Mouse (Mus musculus): ENCODE measurements around the gene Car5b. TPM values are rescaled to one million over a fixed set of nuclear protein-coding genes. Genes with fewer than 3 reads are reported as not detected.

The Car5b gene
- polyA plus RNA-seq, 1 experiment from 2014 or later = 0.12 TPM

GRCm38 (mm10) chrX:164035401-164035800, 7.6 kb upstream of the Car5b start:
- WGBS = 86% methylated on average over 2 of the region's 2 CpGs
- no peaks in the 10 kb centered on the region for H3K27me3 ChIP-seq (replicated peaks)
- no peaks in the 10 kb centered on the region for H3K4me1 ChIP-seq
- H3K9me3 ChIP-seq = no peaks in the 10 kb centered on the region
- no peak for ATAC-seq (ENCODE audit: extremely low read depth, insufficient number of reproducible peaks, low FRiP score, low TSS enrichment)
- H3K9ac ChIP-seq = no peak overlapping the region
- H3K36me3 ChIP-seq = no peaks in the 10 kb centered on the region
- no peak overlapping the region for H3K4me2 ChIP-seq
- H3K27ac ChIP-seq (replicated peaks) = no peak overlapping the region
- no peak overlapping the region for H3K4me3 ChIP-seq

- H3K4me1 ChIP-seq = no peaks in the 10 kb centered on the region
- H3K27ac ChIP-seq (replicated peaks) = no peak overlapping the region
- no peak overlapping the region for H3K4me3 ChIP-seq
- H3K4me2 ChIP-seq = no peak overlapping the region
- H3K9me3 ChIP-seq = no peaks in the 10 kb centered on the region
- H3K27me3 ChIP-seq (replicated peaks) = no peaks in the 10 kb centered on the region
- H3K36me3 ChIP-seq = no peaks in the 10 kb centered on the region
- no peak for ATAC-seq (ENCODE audit: extremely low read depth, insufficient number of reproducible peaks, low FRiP score, low TSS enrichment)
- H3K9ac ChIP-seq = no peak overlapping the region
- 76% methylated on average over 7 of the region's 7 CpGs for WGBS
Observed at GRCm38 (mm10) chrX:164032526-164032925, 4.7 kb upstream of the Car5b start.

GRCm38 (mm10) chrX:164015636-164016035, 12.2 kb downstream of the Car5b start:
- Histone ChIP-seq H3K4me1 (no peaks in the 10 kb centered on the region), H3K9ac (no peak overlapping the region), H3K36me3 (no peaks in the 10 kb centered on the region), H3K27me3 (replicated peaks) (no peaks in the 10 kb centered on the region), H3K4me3 (no peak overlapping the region), H3K9me3 (no peaks in the 10 kb centered on the region), H3K4me2 (no peak overlapping the region), H3K27ac (replicated peaks) (no peak overlapping the region)
- WGBS = 86% methylated on average over 3 of the region's 3 CpGs
- ATAC-seq (ENCODE audit: extremely low read depth, insufficient number of reproducible peaks, low FRiP score, low TSS enrichment) = no peak

- Histone ChIP-seq H3K4me1 (no peaks in the 10 kb centered on the region), H3K36me3 (no peaks in the 10 kb centered on the region), H3K27ac (replicated peaks) (no peak overlapping the region), H3K9ac (no peak overlapping the region), H3K27me3 (replicated peaks) (no peaks in the 10 kb centered on the region), H3K4me2 (no peak overlapping the region), H3K9me3 (no peaks in the 10 kb centered on the region), H3K4me3 (no peak overlapping the region)
- ATAC-seq (ENCODE audit: extremely low read depth, insufficient number of reproducible peaks, low FRiP score, low TSS enrichment) = no peak
- WGBS = 60% methylated on average over 4 of the region's 4 CpGs
Observed at GRCm38 (mm10) chrX:164014956-164015355, 12.8 kb downstream of the Car5b start.

- Histone ChIP-seq H3K9ac (no peak overlapping the region), H3K27me3 (replicated peaks) (no peaks in the 10 kb centered on the region), H3K4me3 (no peak overlapping the region), H3K9me3 (no peaks in the 10 kb centered on the region), H3K27ac (replicated peaks) (no peak overlapping the region), H3K4me1 (no peaks in the 10 kb centered on the region), H3K36me3 (no peaks in the 10 kb centered on the region), H3K4me2 (no peak overlapping the region)
- ATAC-seq (ENCODE audit: extremely low read depth, insufficient number of reproducible peaks, low FRiP score, low TSS enrichment) = no peak
- WGBS = 64% methylated on average over 2 of the region's 2 CpGs
Observed at GRCm38 (mm10) chrX:164013318-164013717, 14.5 kb downstream of the Car5b start.

- Histone ChIP-seq H3K9ac (no peak overlapping the region), H3K4me1 (no peaks in the 10 kb centered on the region), H3K4me3 (no peak overlapping the region), H3K36me3 (no peaks in the 10 kb centered on the region), H3K9me3 (no peaks in the 10 kb centered on the region), H3K4me2 (no peak overlapping the region), H3K27me3 (replicated peaks) (no peaks in the 10 kb centered on the region), H3K27ac (replicated peaks) (no peak overlapping the region)
- 19% methylated on average over 2 of the region's 2 CpGs for WGBS
- no peak for ATAC-seq (ENCODE audit: extremely low read depth, insufficient number of reproducible peaks, low FRiP score, low TSS enrichment)
Observed at GRCm38 (mm10) chrX:164004809-164005208, 23.0 kb downstream of the Car5b start.

GRCm38 (mm10) chrX:163999848-164000247, 27.9 kb downstream of the Car5b start:
- Histone ChIP-seq H3K27ac (replicated peaks) (no peak overlapping the region), H3K36me3 (no peaks in the 10 kb centered on the region), H3K9me3 (no peaks in the 10 kb centered on the region), H3K4me2 (no peak overlapping the region), H3K4me3 (no peak overlapping the region), H3K4me1 (no peaks in the 10 kb centered on the region), H3K9ac (no peak overlapping the region), H3K27me3 (replicated peaks) (no peaks in the 10 kb centered on the region)
- WGBS = 84% methylated on average over 1 of the region's 1 CpGs
- ATAC-seq (ENCODE audit: extremely low read depth, insufficient number of reproducible peaks, low FRiP score, low TSS enrichment) = no peak

- Histone ChIP-seq H3K9ac (no peak overlapping the region), H3K9me3 (no peaks in the 10 kb centered on the region), H3K4me1 (no peaks in the 10 kb centered on the region), H3K36me3 (no peaks in the 10 kb centered on the region), H3K27ac (replicated peaks) (no peak overlapping the region), H3K4me3 (no peak overlapping the region), H3K27me3 (replicated peaks) (no peaks in the 10 kb centered on the region), H3K4me2 (no peak overlapping the region)
- WGBS = 79% methylated on average over 3 of the region's 3 CpGs
- no peak for ATAC-seq (ENCODE audit: extremely low read depth, insufficient number of reproducible peaks, low FRiP score, low TSS enrichment)
Observed at GRCm38 (mm10) chrX:163996754-163997153, 31.0 kb downstream of the Car5b start.

GRCm38 (mm10) chrX:163987718-163988374, 40.0 kb downstream of the Car5b start:
- H3K36me3 ChIP-seq = no peaks in the 10 kb centered on the region
- no peak overlapping the region for H3K4me2 ChIP-seq
- ATAC-seq (ENCODE audit: extremely low read depth, insufficient number of reproducible peaks, low FRiP score, low TSS enrichment) = no peak
- WGBS = 49% methylated on average over 3 of the region's 3 CpGs
- no peak overlapping the region for H3K27ac ChIP-seq (replicated peaks)
- no peak overlapping the region for H3K4me3 ChIP-seq
- no peak overlapping the region for H3K9ac ChIP-seq
- H3K27me3 ChIP-seq (replicated peaks) = no peaks in the 10 kb centered on the region
- no peaks in the 10 kb centered on the region for H3K9me3 ChIP-seq
- H3K4me1 ChIP-seq = no peaks in the 10 kb centered on the region

- Histone ChIP-seq H3K9me3 (no peaks in the 10 kb centered on the region), H3K27me3 (replicated peaks) (0 out of 2 replicates have a peak, but pooled peaks cover 3% of the 10 kb centered on the region), H3K36me3 (no peaks in the 10 kb centered on the region), H3K4me2 (no peak overlapping the region), H3K4me1 (no peaks in the 10 kb centered on the region), H3K27ac (replicated peaks) (no peak overlapping the region), H3K4me3 (no peak overlapping the region), H3K9ac (no peak overlapping the region)
- no peak for ATAC-seq (ENCODE audit: extremely low read depth, insufficient number of reproducible peaks, low FRiP score, low TSS enrichment)
- WGBS = 80% methylated on average over 6 of the region's 6 CpGs
Observed at GRCm38 (mm10) chrX:163982129-163982528, 45.7 kb downstream of the Car5b start.

GRCm38 (mm10) chrX:163981500-163981899, 46.3 kb downstream of the Car5b start:
- Histone ChIP-seq H3K9ac (no peak overlapping the region), H3K9me3 (no peaks in the 10 kb centered on the region), H3K4me2 (no peak overlapping the region), H3K27me3 (replicated peaks) (0 out of 2 replicates have a peak, but pooled peaks cover 3% of the 10 kb centered on the region), H3K4me1 (no peaks in the 10 kb centered on the region), H3K4me3 (no peak overlapping the region), H3K36me3 (no peaks in the 10 kb centered on the region), H3K27ac (replicated peaks) (no peak overlapping the region)
- no peak for ATAC-seq (ENCODE audit: extremely low read depth, insufficient number of reproducible peaks, low FRiP score, low TSS enrichment)
- WGBS = 44% methylated on average over 4 of the region's 4 CpGs

- H3K9me3 ChIP-seq = no peaks in the 10 kb centered on the region
- no peak overlapping the region for H3K9ac ChIP-seq
- no peak overlapping the region for H3K27ac ChIP-seq (replicated peaks)
- H3K4me2 ChIP-seq = no peak overlapping the region
- no peaks in the 10 kb centered on the region for H3K4me1 ChIP-seq
- 0 out of 2 replicates have a peak, but pooled peaks cover 3% of the 10 kb centered on the region for H3K27me3 ChIP-seq (replicated peaks)
- H3K4me3 ChIP-seq = no peak overlapping the region
- H3K36me3 ChIP-seq = no peaks in the 10 kb centered on the region
- no peak for ATAC-seq (ENCODE audit: extremely low read depth, insufficient number of reproducible peaks, low FRiP score, low TSS enrichment)
- 85% methylated on average over 1 of the region's 1 CpGs for WGBS
Observed at GRCm38 (mm10) chrX:163981092-163981491, 46.7 kb downstream of the Car5b start.
